Mouse (Mus musculus) lung, adult 2 months (tissue): ENCODE results near the gene Rabgef1.

Experiments
- CTCF ChIP-seq: fragments of 200-500 bp; IDR thresholded peaks from 2 replicates; pipeline ENCODE4 v1.5.1; 2011; ENCODE audit warnings: mild to moderate bottlenecking, low read length, control low read depth; ENCODE audit not compliant: insufficient read depth
- POLR2A ChIP-seq: fragments of 200-500 bp; IDR thresholded peaks from 2 replicates; pipeline ENCODE4 v1.6.1; 2011; ENCODE audit warnings: low read depth, mild to moderate bottlenecking, control low read depth, low read length, borderline replicate concordance; ENCODE audit errors: extremely low read depth

DNA sequence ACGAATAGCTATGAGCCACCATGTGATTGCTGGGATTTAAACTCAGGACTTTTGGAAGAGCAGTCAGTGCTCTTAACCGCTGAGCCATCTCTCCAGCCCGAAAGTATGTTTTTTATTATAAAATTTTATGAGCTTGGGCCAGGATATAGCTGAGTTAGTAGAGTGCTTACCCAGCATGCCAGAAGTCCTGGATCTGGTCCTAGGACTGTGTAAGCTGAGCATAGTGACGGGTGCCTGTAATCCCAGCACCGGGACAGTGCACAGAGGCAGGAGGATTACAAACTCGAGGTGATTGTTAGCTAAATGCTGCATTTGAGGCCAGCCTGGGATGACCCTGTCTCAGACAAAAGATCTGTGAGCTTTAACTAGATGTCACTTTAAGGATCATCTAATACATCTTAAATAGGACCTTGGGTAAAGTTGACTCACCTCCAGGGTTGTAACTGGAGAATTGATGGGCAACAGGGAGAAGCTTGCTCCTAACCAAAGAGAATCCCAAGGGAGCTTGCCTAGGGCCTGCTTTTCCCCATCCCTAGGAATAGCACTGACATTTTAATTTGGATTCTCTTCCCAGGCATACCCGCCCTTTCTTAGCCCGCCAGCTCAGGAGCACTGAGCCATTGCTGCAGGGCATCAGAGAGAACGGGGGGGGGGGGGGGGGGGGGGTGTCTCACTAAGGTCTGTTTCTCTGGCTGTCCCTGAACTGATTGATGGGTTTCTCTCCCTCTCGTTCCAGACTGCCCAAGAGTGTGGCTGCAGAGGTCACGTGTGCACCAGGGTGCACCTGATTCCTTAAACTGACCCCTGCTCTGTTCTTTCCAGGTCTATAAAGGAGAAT lies 42.7 kb upstream of the Rabgef1 start:
- no peak for TF ChIP-seq CTCF
- TF ChIP-seq POLR2A, result no peak
